Mouse (Mus musculus): ENCODE results near the gene Pacsin1.

Pacsin1 gene

DNA sequence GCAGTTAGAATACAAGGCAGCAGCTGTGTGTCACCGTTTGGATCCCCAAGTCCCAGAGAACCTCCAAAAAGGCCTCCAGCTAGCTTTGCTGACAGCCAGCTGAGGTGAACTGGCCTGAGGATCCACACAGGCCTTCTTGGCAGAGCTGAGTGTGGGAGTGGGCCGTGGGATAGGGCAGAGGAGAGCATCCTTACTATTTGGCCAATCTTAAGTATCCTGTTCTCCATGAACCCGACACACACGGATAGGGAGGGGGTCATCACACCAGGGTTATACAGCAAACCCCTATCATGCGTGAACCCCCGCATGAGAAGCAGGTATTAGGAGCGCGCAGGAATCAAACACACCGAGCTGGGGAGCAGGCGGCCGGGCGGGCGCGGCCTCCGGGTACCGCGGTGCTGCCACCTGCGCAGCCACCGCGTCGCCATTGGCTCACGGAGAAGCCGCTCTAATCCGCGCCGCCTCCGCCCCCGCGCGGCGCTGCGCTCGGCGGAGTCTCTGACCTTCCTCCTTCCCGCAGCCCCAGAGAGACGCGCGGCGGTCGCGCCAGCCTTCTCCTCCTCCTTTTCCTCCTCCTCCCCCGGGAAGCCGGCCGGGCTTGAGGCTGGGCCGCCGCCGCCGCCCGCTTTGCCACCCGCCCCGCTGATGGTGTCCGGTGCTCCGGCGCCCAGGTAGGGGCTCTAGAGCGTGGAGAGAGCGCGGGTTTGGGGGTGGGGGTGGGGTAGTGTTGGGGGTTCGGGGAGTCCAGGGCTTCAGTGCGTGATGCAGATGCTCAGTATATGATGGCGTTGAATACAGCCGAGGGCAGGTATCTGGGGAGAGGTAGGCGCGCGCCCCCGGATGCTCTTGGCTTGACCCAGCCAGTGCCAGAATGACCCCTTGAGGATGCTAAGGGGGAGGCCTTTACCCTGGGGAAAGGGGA is at the start of gene Pacsin1:
Gene Pacsin1, plus strand, starts transcription at position 421 of the 922 bp plus-strand sequence.
- no peak for DNase-seq (ENCODE audit: low read depth, low spot score)

DNA sequence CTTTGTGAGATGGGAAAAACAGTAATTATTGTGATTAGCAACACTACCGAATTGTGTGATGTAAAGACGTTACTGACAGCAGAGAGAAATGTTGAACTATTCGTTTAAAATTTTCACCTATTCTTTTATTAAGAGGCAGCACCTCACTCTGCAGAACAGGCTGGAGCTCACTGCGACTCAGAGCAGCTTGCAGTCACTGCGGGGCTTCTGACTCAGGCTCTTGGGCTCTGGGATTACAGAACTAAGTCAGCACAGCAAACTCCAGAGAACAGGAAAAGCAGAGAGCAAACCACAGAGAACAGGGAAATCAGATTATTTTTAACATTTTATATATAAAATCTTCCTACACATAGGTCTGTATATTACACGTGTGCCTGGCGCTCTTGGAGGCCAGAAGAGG is 45.7 kb upstream of the Pacsin1 start:
- DNase-seq (ENCODE audit: low read depth, low spot score) = no peak

GRCm38 (mm10) chr17:27610679-27611518 is 44.4 kb upstream of the Pacsin1 start:
- DNase-seq (ENCODE audit: low read depth, low spot score) = no peak

DNA sequence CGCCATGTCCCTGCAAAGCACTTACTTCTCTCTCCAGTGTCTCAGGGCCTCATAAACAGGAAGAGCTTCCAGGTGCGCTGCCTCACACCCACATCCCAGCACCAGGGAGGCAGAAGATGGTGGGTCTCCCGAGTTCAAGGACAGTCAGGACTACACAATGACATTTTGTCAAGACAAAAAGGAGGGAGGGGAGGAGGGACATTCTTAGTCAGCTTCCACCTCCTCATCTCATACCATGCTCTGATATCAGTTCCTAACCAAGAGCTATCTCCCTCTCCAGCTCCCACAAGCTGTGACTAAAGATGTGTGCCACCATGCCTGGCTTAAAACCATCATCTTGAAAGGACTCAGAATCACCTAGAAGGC is 43.8 kb upstream of the Pacsin1 start:
- no peak for DNase-seq (ENCODE audit: low read depth, low spot score)

DNA sequence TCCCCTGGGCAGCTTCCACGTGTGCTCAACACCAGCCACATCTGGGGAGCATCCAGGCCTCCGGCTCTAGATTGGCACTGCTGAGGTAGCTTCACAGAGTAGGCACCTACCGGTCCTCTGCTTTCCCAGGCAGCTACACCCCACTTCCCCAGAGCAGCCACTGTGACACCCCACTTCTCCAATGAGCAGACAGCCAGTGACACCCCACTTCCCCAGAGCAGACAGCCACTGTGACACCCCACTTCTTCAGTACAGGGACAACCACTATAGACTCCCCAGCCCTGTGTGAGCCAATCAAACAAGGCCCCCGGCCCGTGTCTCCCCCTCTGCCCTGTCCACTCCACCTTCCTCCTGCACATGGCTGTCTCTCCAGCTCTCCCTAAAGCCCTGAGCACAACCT is 43.3 kb upstream of the Pacsin1 start:
- no peak for DNase-seq (ENCODE audit: low read depth, low spot score)

DNA sequence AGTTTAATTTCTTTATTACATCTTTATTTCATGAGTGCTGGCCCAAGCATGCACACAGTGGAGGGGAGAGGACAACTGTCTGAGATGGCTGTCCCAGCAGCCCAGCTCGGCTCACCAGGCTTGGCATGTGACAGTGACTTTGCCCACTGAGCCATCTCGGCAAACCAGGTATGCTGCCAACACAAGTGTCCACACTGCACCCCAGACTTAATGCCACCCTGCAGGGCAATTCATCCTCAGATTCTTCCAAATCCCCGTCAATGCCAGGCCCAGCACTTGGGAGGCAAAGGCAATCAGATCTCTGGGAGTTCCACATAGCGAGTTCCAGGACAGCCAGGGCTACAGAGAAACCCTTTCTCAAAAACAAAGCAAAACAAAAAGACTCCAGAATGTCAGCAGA is 42.3 kb upstream of the Pacsin1 start:
- no peak for DNase-seq (ENCODE audit: low read depth, low spot score)

- DNase-seq (ENCODE audit: low read depth, low spot score) = peak; percentile 88
Measured at GRCm38 (mm10) chr17:27615388-27615787, 39.9 kb upstream of the Pacsin1 start.

- no peak for DNase-seq (ENCODE audit: low read depth, low spot score)
Measured at GRCm38 (mm10) chr17:27621161-27621560, 34.1 kb upstream of the Pacsin1 start.

GRCm38 (mm10) chr17:27621705-27622531 is 33.4 kb upstream of the Pacsin1 start:
- no peak for DNase-seq (ENCODE audit: low read depth, low spot score)

GRCm38 (mm10) chr17:27622611-27623359 is 32.5 kb upstream of the Pacsin1 start:
- DNase-seq (ENCODE audit: low read depth, low spot score) = no peak

- peak; percentile 94 for DNase-seq (ENCODE audit: low read depth, low spot score)
Measured at GRCm38 (mm10) chr17:27623360-27624326, 31.7 kb upstream of the Pacsin1 start, which contains the start of gene Nudt3. Gene Nudt3, minus strand, starts transcription at chr17:27623495.

DNA sequence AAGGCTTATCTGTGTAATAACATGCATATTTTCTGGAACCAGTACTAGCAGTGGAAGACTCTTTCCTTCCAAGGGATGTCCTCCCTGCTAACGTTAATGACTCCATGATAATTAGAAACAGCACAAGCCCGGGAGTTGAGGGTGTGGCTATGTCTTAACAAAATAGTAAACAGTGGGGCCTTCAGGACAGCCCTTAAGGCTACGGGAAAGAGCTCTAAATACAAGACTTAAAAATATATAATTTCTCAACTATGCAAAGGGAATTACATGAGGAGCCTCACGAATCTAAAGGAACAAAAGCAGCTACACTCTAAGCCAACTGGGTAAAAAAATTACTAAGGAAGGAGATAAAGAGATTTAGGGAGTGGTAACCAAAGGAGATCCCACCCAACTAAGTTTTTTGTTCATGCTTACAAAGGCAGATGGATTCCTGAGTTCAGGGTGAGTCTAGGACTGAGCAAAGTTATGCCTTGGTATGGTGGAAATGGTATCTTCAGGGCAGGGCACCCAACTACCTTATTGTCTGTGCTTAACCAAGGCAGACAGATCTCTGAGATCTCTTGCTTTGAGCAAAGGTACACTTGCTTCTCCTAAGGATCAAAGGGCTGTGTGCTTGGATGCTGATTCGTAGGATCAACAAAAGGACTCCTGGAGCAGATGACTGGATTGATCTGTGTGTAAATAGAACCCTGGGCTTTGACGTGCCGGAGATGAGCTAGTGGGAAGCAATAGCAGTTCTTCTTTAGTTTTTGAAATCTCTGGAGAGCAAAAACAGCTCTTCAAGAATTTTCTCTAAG is 29.7 kb upstream of the Pacsin1 start:
- no peak for DNase-seq (ENCODE audit: low read depth, low spot score)

DNA sequence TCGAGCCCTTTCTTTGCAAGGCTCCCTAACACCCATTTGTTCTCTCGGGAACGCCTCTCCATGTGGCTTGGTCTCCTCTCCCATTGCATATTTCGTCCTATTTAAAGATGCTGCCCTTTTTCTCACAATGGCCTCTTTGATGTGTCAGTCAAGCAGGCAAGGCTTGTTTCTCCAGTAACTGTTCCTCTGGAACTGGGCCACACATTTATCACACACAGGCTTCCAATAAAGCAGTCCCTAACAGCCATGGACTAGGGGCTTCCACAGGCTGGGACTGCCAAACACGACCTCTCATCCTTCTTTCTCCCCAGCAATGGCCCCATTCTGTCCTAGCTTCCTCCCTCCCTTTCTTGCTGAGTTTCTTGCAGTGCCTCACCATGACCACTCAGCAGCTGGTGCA is 28.6 kb upstream of the Pacsin1 start:
- no peak for DNase-seq (ENCODE audit: low read depth, low spot score)

DNA sequence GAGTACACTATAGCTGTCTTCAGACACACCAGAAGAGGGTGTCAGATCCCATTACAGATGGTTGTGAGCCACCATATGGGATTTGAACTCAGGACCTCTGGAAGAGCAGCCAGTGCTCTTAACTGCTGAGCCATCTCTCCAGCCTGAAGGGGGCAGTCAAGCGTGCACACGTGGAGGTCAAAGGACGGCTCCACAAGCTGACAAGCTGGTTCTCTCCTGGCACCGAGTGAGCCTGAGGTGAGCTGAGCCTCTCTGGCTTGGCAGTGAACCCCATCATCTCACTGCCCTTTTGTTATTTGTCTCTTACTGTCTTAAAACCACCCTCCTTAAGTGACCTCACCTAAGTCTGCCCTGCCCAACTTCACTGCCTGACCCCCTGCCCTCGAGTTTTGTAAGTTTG is 27.9 kb upstream of the Pacsin1 start:
- no peak for DNase-seq (ENCODE audit: low read depth, low spot score)

- no peak for DNase-seq (ENCODE audit: low read depth, low spot score)
Measured at GRCm38 (mm10) chr17:27628376-27628775, 26.9 kb upstream of the Pacsin1 start.

GRCm38 (mm10) chr17:27629249-27630020 is 25.9 kb upstream of the Pacsin1 start:
- DNase-seq (ENCODE audit: low read depth, low spot score) = peak; percentile 74

- DNase-seq (ENCODE audit: low read depth, low spot score) = peak; percentile 90
Measured at GRCm38 (mm10) chr17:27634871-27635574, 20.3 kb upstream of the Pacsin1 start, which contains the start of gene RPS10-NUDT3. Gene RPS10-NUDT3, minus strand, starts transcription at chr17:27635222.
